In genomic region chr13:117024916-117025225, GRCm38 (mm10) we compare ENCODE assay signal across 8 mouse cellular contexts. TPM values are rescaled to one million over a fixed set of nuclear protein-coding genes. Genes with fewer than 3 reads are reported as not detected.
DNase-seq lines count a peak whose midpoint lies in the region; ATAC-seq and TF ChIP-seq lines count a peak whose summit lies in the region.

No protein-coding gene starts in this region.

- H3K27ac ChIP-seq in cerebellum, adult 2 months (ENCODE audit: insufficient read depth, low read length) = peak overlapping the region; percentile 67
- peak overlapping the region; percentile 100 for H3K27ac ChIP-seq in spleen, adult 2 months (ENCODE audit: insufficient read depth, low read length)
- peak overlapping the region; percentile 82 for H3K27ac ChIP-seq in heart, embryonic 16.5 days (ENCODE audit: low read length)
- peak overlapping the region; percentile 76 for H3K27ac ChIP-seq in liver, postnatal 0 days (ENCODE audit: low read depth)

- H3K9me3 ChIP-seq in heart, embryonic 16.5 days (replicated peaks; ENCODE audit: control insufficient read depth, low read length) = no peaks in the 10 kb centered on the region
- no peaks in the 10 kb centered on the region for H3K9me3 ChIP-seq in liver, postnatal 0 days (ENCODE audit: low read length)

- no peak for TF ChIP-seq POLR2A in cerebellum, adult 2 months (IDR thresholded peaks at IDR 0.05; ENCODE audit: borderline replicate concordance, insufficient read depth, low read length)
- no peak for TF ChIP-seq POLR2A in spleen, adult 2 months (IDR thresholded peaks at IDR 0.05; ENCODE audit: low read depth, low read length)

- no peak for TF ChIP-seq EP300 in liver, postnatal 0 days (IDR thresholded peaks at IDR 0.05; ENCODE audit: low read depth)

- peak overlapping the region; percentile 98 for H3K4me3 ChIP-seq in cerebellum, adult 2 months (replicated peaks; ENCODE audit: insufficient read depth, low read depth, low read length)
- H3K4me3 ChIP-seq in spleen, adult 2 months (ENCODE audit: extremely low read depth, insufficient read depth, insufficient read length) = peak overlapping the region; percentile 69
- peak overlapping the region; percentile 81 for H3K4me3 ChIP-seq in heart, embryonic 16.5 days (ENCODE audit: low read length)
- H3K4me3 ChIP-seq in liver, postnatal 0 days (ENCODE audit: low read depth, low read length) = peak overlapping the region; percentile 68

- ATAC-seq in heart, embryonic 16.5 days (replicated peaks; ENCODE audit: extremely low read depth, insufficient read depth, low FRiP score) = peak; percentile 29
- peak; percentile 10 for ATAC-seq in liver, postnatal 0 days

- WGBS in cerebellum, adult 2 months = under 1% methylated on average over 18 of the region's 18 CpGs
- WGBS in spleen, adult 2 months = under 1% methylated on average over 18 of the region's 18 CpGs
- WGBS in heart, embryonic 16.5 days = 0% methylated on average over 18 of the region's 18 CpGs
- 0% methylated on average over 14 of the region's 18 CpGs for WGBS in liver, postnatal 0 days (ENCODE audit: insufficient replicate concordance)

- H3K4me1 ChIP-seq in cerebellum, adult 2 months (ENCODE audit: control insufficient read depth, insufficient read depth, low read length) = no peaks in the 10 kb centered on the region
- peaks cover 24% of the 10 kb centered on the region for H3K4me1 ChIP-seq in spleen, adult 2 months (ENCODE audit: control insufficient read depth, insufficient read depth, insufficient read length)
- peaks cover 22% of the 10 kb centered on the region for H3K4me1 ChIP-seq in heart, embryonic 16.5 days (ENCODE audit: control insufficient read depth, insufficient read depth, low read length)
- peaks cover 8% of the 10 kb centered on the region; the same call in 1 of the 2 replicates for H3K4me1 ChIP-seq in liver, postnatal 0 days (ENCODE audit: insufficient read depth)

- H3K4me2 ChIP-seq in heart, embryonic 16.5 days (ENCODE audit: low read depth, low read length) = peak overlapping the region; percentile 85
- H3K4me2 ChIP-seq in liver, postnatal 0 days (ENCODE audit: low read depth, low read length) = peak overlapping the region; percentile 85

- no peaks in the 10 kb centered on the region for H3K27me3 ChIP-seq in cerebellum, adult 2 months (ENCODE audit: control insufficient read depth, insufficient read depth, low read length)
- H3K27me3 ChIP-seq in spleen, adult 2 months (ENCODE audit: control insufficient read depth, insufficient read depth, low read length) = no peaks in the 10 kb centered on the region
- no peaks in the 10 kb centered on the region for H3K27me3 ChIP-seq in heart, embryonic 16.5 days (ENCODE audit: control insufficient read depth, insufficient read depth, low read length)
- peaks cover 28% of the 10 kb centered on the region for H3K27me3 ChIP-seq in liver, postnatal 0 days (ENCODE audit: insufficient read depth, low read length)

- H3K36me3 ChIP-seq in spleen, adult 2 months (ENCODE audit: control insufficient read depth, insufficient read depth, low read length) = no peaks in the 10 kb centered on the region
- H3K36me3 ChIP-seq in heart, embryonic 16.5 days (ENCODE audit: control insufficient read depth, insufficient read depth) = no peaks in the 10 kb centered on the region
- H3K36me3 ChIP-seq in liver, postnatal 0 days (replicated peaks; ENCODE audit: insufficient read depth, low read length) = no peaks in the 10 kb centered on the region

- DNase-seq in cerebellum, adult 2 months = peak in 1 of 2 experiments; percentile 78
- DNase-seq in cerebellum, postnatal 25 days = no peak
- peak in 1 of 2 experiments; percentile 19 for DNase-seq in spleen, adult 2 months (ENCODE audit: low read depth in 1 of 2, low spot score in 2 of 2)
- no peak for DNase-seq in spleen, postnatal 10 days (ENCODE audit: low spot score in 2 of 2)
- DNase-seq in liver, postnatal 0 days = no peak
- DNase-seq in ovary, postnatal 36 days (ENCODE audit: low spot score) = no peak
- DNase-seq in gastrocnemius, postnatal 25 days = no peak

- TF ChIP-seq CTCF in cerebellum, adult 2 months (IDR thresholded peaks at IDR 0.05; ENCODE audit: borderline replicate concordance, insufficient read depth, low read depth, low read length) = no peak
- TF ChIP-seq CTCF in spleen, adult 2 months (IDR thresholded peaks at IDR 0.05; ENCODE audit: extremely low read depth, insufficient read depth, insufficient read length, insufficient replicate concordance) = no peak
- no peak for TF ChIP-seq CTCF in liver, postnatal 0 days (IDR thresholded peaks at IDR 0.05; ENCODE audit: low read depth)

- peak overlapping the region; percentile 89 for H3K9ac ChIP-seq in heart, embryonic 16.5 days (ENCODE audit: low read length)
- peak overlapping the region; percentile 71 for H3K9ac ChIP-seq in liver, postnatal 0 days (replicated peaks)

RNA-seq across cellular contexts. Expression of gene Parp8, which starts 0.5 kb away (rescaled TPM):
- polyA plus RNA-seq in cerebellum, adult 2 months (2012; rRNA removed) = 24.8 and 25.7 TPM in 2 replicates
- polyA plus RNA-seq in spleen, adult 2 months (2012; rRNA removed) = 10.8 TPM in 2 replicates
- polyA plus RNA-seq in heart, embryonic 16.5 days (2015; fragmentation: Nextera tagmentation; extraction: Ambion mirVana) = 12.9 and 14.5 TPM in 2 replicates
- 2.0 and 2.2 TPM in 2 replicates for polyA plus RNA-seq in liver, postnatal 0 days (2015; fragmentation: Nextera tagmentation; extraction: Ambion mirVana)
- total RNA-seq in gastrocnemius, postnatal 25 days (2021) = 10 to 100 TPM; 11.1 to 14.9 TPM
